Mouse (Mus musculus) urinary bladder, adult 18-20 months (tissue): ENCODE data around the gene Trim50.
"Not testable (repeated sequence)": the region's sequence is repeated elsewhere in the genome, so short reads cannot be mapped to it uniquely, and the experiment has no call there.

Experiments used
- DNase-seq, 2 experiments: peaks; one replicate each; pipeline ENCODE4 v3.0.0; 2022; ENCODE audit warnings: low spot score in 2 of 2, mixed read lengths in 2 of 2

The Trim50 gene

DNA sequence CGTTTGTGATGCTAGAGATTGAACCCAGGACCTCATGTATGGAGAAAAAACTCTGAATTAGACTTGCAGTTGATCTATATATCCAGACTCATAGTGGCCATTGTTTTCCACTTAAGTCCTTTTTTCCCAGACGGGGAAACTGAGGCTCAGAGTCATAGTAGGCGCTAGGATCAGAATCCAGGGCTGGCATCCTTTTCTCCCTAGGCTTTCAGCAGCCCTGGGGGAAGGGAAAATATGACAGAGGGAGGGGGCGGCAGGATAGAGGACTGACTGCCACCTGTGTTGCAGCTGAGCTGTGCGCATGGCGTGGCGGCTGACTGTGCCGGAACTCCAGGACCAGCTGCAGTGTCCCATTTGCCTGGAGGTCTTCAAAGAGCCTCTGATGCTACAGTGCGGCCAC is at the start of gene Trim50:
Trim50 (plus strand) TSS at position 301 of the 400 bp plus-strand sequence.
- DNase-seq, result no peak

DNA sequence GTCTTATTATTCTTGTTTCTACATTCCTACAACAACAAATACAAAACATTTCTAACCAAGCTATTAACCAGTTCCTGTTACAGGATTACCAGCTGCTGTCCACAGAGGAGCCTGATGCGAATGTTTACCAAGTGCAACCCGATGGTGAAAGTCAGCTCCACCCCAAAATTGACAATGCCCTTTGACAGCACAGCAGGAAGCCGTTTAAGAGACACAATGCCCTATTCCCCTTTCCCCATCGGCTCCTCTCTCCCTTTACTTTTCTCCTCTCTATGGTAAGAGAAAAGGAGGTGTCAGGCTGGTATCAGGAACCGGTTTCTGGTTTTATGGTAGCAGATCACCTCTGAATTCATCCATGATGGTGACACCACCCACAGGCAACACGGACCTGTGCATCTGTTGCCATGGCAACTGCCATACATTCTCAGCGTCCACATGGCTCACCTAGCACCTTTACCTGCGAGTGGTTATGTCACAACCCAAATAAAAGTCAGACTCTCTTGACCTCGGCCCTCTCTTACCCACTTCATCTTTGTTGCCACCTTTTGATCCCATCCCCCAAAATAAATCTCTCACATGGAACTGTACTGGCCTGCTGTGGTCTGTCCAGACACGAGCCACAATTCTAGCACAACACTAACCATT is 46.7 kb upstream of the Trim50 start:
- no peak for DNase-seq

DNA sequence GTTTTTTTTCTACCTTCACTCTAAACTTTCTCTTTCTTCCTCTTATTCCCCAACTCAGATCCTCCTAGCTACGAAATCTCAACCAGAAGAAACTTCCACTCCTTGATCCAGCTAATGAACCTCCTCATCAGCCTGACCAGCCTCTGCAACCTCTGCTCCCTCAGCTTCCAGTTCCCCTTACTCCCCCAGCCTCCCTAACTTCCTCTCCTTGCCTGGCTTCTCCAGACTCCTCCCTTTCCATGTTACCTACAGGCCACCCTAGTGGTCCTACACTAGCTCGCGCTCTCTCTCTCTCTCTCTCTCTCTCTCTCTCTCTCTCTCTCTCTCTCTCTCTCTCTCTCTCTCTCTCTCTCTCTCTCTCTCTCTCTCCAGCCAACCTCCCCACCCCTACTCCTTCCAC is 36.9 kb upstream of the Trim50 start:
- DNase-seq, result no peak

DNA sequence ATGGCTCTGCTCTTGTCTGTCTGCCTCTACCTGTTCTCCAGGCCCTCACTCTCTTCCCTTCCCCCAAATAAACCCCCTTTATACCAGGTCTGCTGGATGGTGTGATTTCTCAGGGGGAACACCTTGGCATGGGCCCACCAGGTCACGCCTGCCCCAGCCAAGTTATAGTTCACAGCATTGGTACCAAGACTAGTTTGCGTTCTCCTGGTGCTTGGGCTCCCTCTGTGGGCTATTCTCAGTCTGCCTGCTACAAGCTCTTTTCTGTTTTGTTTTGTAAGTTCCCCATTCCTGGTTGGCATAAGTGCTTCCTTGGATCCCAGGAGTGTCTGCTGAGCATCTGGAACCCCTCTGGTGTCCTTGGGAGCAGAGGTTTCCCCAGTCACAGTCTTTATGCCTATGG is 33.2 kb upstream of the Trim50 start:
- DNase-seq, result no peak

DNA sequence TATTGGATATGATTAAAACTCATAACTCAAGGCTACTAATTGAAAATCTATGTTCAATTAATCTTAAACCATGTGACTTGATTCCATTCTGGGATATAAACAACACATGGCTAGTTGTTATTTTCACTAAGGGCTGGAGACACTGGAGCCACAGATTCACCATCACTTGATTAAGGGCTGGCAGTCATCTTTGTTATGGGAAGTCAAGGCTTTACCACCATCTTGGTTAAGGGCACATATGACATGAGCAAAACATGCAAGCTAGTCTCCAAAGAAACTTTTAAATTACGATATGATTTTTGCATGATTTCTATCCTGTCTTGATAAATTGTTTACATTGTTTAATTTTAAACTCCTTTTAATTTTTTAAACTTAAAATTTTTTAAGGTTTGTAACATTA is 30.9 kb upstream of the Trim50 start:
- DNase-seq, result no peak

DNA sequence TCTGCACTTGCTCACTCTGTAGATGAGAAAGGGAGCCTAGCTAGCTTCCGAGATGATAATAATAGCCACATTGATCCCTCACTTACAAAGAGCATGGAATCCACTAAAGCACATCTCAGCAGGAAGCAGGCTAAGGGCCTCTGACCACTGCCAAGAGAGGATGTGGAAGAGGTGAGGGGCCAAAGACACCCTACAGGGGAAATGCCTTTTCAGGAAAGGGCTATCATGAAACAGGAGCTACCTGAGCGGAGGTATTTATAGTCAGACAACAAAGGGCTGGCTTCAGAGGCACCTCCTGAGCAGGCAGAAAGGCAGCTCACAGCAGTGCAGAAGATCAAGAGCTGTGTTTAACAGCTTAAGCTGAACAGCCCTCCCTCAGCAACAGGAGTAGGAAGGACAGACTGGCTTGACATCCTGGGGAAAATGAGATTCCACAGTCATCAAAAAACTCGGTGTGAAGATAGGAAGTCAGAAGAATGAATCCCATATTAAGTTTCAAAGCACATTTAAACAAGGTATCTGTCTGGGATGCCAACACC is 26.9 kb upstream of the Trim50 start:
- DNase-seq, result no peak

DNA sequence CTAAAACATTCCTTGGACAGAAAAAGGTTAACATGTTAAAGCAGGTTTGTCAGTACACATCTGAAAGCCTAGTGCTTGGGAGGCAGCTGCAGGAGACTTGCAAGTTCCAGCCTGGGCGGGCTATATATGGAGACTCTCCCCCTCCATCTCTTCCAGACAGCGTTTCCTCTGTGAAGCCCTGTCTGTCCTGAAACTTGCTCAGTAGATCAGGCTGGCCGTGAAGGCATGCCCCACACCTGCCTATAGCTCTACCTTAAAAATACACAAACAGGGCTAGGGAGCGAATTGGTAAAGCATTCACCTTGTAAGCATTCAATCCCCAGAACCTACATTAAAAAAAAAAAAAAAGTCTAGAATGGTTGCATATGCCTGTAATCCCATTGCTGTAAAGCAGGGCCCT is 23.6 kb upstream of the Trim50 start:
- no peak for DNase-seq

DNA sequence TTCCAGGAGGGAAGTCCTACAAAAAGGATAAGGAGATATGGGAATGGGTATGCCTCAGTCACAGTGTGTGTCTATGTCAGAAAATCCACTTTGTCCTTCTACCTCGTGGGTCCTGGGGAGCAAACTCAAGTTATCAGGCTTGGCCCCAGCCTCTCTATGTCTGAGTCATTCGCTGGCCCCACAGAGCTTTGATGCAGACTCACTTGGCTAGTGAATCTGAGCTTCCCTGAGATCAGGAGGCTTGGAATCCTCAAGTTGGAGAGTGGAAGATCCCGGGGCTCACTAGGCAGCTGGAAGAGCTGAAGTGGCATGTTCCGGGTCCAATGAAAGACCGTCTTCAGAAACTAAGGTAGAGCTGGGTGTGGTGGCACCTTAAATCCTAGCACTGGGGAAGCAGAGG is 22.9 kb upstream of the Trim50 start:
- DNase-seq, result no peak

DNA sequence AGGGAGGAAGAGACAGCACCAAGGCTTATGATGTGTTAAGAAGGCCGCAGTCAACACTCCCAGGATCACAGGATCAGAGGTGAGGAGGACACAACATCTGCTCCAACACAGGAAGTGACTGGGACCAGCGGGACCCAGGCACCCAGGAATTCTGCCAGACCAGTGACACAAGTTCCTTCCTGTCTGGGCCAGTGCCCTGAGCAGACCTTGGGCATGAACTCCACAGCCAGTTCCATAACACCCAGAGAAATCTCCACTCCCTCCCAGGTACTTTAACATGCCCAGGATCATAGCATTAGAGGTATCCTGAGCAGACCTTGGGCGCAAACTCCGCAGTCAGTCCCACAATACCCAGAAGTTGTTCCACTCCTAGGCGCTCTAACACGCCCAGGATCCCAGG is 21.9 kb upstream of the Trim50 start:
- DNase-seq, result no peak

DNA sequence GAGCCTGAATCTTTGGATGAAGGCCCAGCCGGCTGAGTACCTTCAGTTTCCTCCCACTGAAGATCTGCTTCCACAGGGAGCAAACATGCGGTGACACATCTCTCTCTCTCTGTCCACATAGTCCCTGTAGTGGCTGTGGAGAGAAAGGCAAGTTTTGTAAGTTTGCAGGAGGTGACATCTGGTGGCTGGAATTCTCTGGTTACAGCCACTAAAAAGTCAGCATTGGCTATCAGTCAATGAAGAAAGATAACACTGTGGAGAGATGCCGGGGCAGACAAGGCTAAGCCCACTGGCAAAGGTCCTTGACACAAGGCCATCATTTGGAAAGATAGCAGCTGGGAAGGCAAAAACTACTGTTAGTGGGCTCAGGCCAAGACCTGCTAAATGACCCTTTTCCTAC is 15.5 kb upstream of the Trim50 start:
- DNase-seq, result no peak

DNA sequence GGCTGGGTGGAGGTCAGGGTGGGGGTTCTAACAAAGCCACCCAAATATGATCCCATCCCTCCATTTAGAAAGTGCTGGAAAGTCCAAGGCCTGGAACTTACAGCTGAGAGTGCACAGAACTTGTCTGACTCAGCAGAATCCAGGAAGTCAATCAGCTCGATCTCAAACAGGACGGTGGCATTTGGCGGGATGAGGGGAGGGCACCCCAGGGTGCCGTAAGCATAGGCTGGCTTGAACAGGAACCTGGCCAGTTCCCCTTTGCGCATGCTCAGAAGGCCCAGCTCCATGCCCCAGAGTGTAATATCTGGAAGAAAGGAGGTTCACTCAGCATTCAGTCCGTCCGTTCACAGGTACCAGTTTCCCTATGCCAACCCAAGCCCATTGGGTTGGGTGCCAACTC is 7.1 kb upstream of the Trim50 start:
- DNase-seq, result no peak

DNA sequence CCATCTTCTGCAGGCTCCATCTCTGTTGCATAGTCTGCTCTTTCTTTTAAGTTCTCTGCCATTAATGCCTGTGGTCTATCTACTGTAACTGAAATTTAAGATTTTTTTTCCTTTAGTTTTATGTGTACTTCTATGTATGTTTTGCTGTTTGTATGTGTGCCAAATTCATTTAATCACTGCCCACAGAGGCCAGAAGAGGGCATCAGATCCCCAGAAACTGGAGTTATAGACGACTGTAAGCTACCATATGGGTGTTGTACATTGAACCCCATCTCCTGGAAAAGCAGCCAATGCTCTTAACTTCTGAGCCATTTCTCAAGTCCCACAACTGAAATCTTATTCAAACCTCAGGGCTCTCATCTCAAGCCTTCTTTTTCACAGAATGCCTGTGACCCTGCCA is 6.7 kb upstream of the Trim50 start:
- no peak for DNase-seq

DNA sequence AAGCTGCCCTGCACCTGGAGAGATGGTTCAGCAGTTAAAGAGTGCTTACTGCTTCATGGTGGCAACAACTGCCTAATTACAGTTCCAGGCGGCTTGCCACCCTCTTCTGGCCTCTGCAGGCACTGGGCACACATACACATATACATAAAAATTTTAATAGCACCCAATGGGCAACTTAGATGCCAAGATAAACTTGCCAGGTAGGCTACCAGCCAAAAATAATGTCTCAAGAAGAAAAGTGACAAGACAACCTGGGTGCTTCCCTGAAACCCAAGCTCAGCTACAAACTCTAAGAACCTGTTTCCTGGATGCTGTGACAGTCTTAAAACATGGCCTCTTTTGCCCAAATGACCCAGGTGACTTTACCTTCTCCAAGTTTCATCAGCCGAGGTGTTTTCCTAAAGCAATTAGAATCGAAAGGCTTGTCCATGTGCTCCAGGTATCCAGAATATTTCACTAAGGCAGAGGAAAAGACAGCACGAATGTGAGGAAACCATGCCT is 5.5 kb upstream of the Trim50 start:
- DNase-seq, result no peak

DNA sequence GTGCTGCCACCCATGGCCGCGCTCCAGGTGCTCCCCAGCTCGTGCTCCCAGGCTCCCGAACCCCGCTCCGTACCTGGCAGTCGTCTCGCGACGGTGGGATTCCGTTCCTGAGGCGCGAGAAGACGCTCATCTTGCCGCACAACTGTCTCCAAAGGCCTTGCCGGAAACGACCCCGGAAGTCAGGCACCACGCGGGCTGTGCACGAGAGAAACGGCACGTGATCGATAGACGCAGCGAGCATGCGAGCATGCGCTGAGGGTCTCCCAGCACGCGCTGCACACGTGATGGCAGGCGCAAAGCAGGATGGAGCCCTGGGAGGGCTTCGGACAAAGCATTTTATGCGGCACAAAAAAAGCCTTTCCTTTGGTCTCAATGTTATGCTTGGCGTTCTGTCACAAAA is 3.2 kb upstream of the Trim50 start, which contains the start of gene Fkbp6:
Fkbp6 (minus strand) TSS at position 183 of the 400 bp plus-strand sequence.
- no peak for DNase-seq

DNA sequence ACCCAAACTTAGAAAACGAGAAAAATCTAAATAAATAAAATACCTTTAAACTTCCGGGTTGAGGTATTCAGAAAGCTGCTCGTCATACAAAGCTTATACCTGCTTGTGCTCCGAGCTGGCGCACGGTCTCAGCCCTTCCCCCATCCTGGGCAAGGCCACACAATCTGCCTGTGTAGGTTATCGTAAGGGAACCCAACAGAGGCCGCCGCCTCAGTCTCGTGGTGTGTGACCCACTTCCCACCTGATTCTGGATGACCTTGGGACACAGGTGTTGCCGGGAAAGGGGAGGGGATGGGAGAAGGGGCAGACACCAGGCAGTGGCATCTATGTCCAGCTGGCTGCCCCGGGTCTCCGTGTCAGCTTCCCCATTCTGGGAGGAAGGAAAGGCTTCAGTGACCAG is 1.5 kb upstream of the Trim50 start:
- no peak for DNase-seq

DNA sequence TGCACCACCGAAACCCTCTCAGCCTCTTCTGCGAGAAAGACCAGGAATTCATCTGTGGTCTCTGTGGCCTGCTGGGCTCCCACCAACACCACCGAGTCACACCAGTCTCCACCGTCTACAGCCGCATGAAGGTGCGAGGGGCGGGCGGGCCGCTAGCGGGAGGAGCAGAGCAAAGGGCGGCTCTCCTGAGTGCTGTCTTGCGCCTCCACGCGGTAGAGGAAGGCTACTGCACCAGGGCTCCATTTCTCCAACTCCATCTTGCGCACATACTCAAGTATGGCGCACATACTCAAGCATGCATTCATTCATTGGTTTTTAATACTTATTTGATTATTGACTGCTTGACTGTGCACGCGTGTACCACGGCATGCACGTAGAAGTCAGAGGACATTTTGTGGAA is 469 bp downstream of the Trim50 start:
- no peak for DNase-seq

DNA sequence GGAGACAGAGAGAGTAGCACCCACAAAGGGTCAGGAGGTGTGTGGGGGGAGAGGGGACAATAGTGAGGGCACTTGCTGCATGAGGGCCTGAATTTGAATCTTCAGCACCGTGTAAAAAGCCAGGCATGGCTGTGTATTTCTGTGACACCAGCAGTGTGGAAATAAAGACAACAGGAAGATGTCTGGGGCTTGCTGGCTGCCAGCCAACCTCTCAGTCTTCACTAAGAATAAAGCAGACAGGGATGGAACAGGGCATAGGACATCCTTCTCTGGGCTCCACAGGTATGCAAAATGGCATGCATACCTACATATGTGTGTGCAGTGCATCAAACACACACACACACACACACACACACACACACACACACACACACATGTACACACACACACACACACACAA is 3.0 kb downstream of the Trim50 start:
- DNase-seq, result no peak

DNA sequence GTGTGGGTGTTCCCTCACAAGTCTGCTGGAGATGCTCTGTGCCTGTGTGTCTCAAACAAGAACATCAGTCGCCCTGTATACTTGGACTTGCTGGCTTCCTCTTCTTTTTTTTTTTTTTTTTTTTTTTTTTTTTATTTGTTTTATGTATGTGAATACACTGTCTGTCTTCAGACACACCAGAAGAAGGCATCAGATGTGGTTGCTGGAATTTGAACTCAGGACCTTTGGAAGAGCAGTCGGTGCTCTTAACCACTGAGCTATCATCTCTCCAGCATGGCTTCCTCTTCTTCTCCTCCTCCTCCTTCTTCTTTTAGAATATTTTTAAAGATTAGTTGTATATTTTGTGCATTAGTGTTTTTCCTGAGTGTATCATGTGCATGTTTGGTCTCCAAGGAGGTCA is 4.5 kb downstream of the Trim50 start:
- peak; percentile 33 to 54 for DNase-seq

DNA sequence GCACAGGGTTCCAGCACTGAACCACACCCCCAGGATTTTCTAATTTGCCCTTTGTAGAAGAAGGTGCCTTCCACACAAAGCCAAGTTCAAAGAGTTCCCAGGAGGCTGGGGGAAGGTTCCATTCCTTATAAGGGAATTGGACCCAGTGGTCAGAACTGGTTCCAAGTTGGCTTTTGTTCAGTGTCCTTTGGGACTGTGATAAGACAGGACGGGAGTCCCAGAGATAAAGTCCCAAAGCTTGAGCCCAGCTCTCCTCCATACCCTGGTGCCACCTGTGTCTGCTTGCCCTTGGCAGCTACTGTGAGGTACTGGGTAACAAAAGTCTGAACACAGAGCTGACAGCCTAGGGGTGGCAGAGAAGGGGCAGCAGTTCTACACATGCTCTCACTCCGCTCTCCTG is 6.7 kb downstream of the Trim50 start:
- no peak for DNase-seq

DNA sequence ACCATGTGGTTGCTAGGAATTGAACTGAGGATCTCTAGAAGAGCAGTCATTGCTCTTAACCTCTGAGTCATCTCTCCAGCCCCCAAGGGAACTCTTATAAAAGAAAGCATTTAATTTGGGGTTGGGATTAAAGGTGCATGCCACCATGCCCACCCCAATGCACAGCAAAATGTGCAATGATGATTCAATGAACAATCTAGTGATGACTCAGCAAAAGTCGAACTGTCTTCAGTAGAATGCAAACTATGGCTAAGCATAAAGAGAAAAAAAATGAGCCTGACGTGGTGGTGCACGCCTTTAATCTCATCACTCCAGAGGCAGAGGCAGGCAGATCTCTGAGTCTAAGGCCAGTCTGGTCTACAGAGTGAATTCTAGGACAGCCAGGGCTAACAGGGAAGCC is 9.5 kb downstream of the Trim50 start:
- DNase-seq, result no peak

DNA sequence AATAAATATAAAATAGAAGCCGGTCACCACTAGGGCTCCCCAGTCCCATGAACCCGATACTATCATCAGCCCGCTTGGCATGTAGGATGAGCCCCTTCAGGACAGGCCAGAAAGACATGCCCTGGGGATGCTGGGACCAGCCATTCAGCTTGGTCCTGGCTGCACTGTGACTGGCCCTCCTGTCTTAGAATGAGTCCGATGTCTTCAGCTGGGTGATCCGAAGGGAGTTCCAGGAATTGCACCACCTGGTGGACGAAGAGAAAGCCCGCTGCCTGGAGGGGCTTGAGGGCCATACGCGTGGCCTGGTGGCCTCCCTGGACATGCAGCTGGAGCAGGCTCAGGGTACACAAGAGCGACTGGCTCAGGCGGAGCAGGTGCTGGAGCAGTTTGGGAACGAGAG is 10.4 kb downstream of the Trim50 start:
- no peak for DNase-seq

DNA sequence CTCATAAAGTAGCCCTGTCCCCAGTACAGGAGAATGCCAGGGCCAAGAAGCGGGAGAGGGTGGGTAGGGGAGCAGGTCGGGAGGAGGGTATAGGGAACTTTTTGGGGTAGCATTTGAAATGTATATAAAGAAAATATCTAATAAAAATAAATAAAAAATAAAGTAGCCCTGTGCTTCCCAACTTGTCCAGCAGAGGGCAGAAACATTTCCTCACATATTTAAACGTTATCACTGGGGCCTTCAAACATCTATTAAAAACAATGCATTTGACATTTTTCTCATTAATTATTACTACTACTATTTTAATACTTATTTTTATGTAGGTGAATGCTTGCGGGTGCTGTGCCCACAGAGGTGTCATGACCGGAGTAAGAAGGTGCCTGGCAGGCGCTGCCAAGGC is 14.7 kb downstream of the Trim50 start:
- DNase-seq, result no peak

DNA sequence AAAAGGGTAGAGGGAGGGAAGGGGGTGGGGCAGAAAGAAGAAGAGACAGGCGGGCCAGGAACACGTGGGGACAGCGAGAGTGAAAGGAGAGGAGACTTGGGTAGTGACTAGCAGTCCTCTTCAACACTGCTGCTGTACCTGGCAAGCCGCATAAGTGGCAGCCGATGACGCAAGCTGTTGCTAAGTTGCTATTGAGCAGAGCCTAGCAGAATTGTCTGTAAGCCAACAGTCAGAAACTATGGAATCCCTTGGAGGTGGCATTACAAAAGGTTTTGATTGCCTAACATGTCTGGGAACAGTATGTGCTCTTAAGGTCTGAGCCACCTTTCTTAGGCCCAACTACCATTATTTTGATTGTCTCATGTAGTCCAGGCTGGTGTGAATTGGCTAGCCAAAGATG is 15.2 kb downstream of the Trim50 start:
- no peak for DNase-seq

DNA sequence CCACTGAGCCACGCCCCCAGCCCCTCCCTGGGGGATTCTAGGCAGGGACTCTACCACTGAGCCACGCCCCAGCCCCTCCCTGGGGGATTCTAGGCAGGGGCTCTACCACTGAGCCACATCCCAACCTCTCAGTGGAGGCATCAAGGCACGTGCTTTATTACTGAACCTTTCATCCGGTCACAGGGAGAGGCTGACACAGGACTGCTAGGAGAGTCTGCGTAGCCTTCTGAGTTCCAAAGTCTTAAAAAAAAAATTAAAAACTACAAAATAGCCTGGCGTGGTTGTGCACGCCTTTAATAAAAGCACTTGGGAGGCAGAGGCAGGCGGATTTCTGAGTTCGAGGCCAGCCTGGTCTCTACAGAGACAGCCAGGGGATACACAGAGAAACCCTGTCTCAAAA is 16.1 kb downstream of the Trim50 start:
- not testable (repeated sequence) for DNase-seq
